Mouse (Mus musculus) left cerebral cortex, adult 9 months (tissue): Measurements from ENCODE around the gene Kti12.
A peak's percentile ranks its signal among the peaks of the same experiment; 100 is the strongest.

ENCODE experiments used
- DNase-seq, 2 experiments: peaks; one replicate each; pipeline ENCODE4 v3.0.0; 2022; ENCODE audit warnings: low spot score in 2 of 2

Kti12 gene

GRCm38 (mm10) chr4:108869730-108870374 is 22.3 kb downstream of the Kti12 start:
- peak; percentile 71 to 96 for DNase-seq

- DNase-seq, result no peak
Observed at GRCm38 (mm10) chr4:108873746-108874145, 26.2 kb downstream of the Kti12 start.

- no peak for DNase-seq
Observed at GRCm38 (mm10) chr4:108877901-108878300, 30.3 kb downstream of the Kti12 start.

GRCm38 (mm10) chr4:108878963-108879822 is 31.6 kb downstream of the Kti12 start, which contains the start of gene Rab3b:
TSS of gene Rab3b (plus strand) at chr4:108879063.
- DNase-seq, result peak in 1 of 2 experiments; percentile 54

GRCm38 (mm10) chr4:108883815-108884214 is 36.2 kb downstream of the Kti12 start:
- DNase-seq, result no peak

- no peak for DNase-seq
Observed at GRCm38 (mm10) chr4:108887456-108887855, 39.9 kb downstream of the Kti12 start.

GRCm38 (mm10) chr4:108890876-108891275 is 43.3 kb downstream of the Kti12 start:
- peak in 1 of 2 experiments; percentile 53 for DNase-seq
